Mouse (Mus musculus) heart, embryonic 15.5 days (tissue): ENCODE data around the gene Klhl10. TPM values are rescaled to one million over a fixed set of nuclear protein-coding genes. Genes with fewer than 3 reads are reported as not detected.

ENCODE experiments used
- ATAC-seq: fragments of 200-750 bp; cut with Nextera tagmentation; replicated peaks from 2 replicates; pipeline ENCODE4 v1.8.0; 2017; ENCODE audit warnings: low read depth, moderate TSS enrichment; ENCODE audit not compliant: insufficient number of reproducible peaks, insufficient read depth, low FRiP score
- H3K27ac ChIP-seq: fragments of 300-500 bp; sonication (generic); 2 replicates; pipeline ENCODE4 v1.5.1; 2015; ENCODE audit warnings: mild to moderate bottlenecking, inconsistent platforms
- H3K27me3 ChIP-seq: fragments of 300-500 bp; sonication (generic); 2 replicates; pipeline ENCODE4 v1.6.1; 2015; ENCODE audit warnings: inconsistent platforms
- H3K36me3 ChIP-seq: fragments of 300-500 bp; sonication (generic); 2 replicates; pipeline ENCODE4 v1.6.1; 2015; ENCODE audit warnings: mild to moderate bottlenecking, inconsistent platforms
- H3K4me1 ChIP-seq: fragments of 300-500 bp; sonication (generic); replicated peaks from 2 replicates; pipeline ENCODE4 v1.6.1; 2015; ENCODE audit warnings: inconsistent platforms
- H3K4me2 ChIP-seq: fragments of 300-500 bp; sonication (generic); 2 replicates; pipeline ENCODE4 v1.6.1; 2015; ENCODE audit warnings: inconsistent platforms, mild to moderate bottlenecking, moderate library complexity
- H3K4me3 ChIP-seq: fragments of 300-500 bp; sonication (generic); 2 replicates; pipeline ENCODE4 v1.5.1; 2015; ENCODE audit warnings: mild to moderate bottlenecking, inconsistent platforms
- H3K9ac ChIP-seq: fragments of 300-500 bp; sonication (generic); 2 replicates; pipeline ENCODE4 v1.6.1; 2015; ENCODE audit warnings: mild to moderate bottlenecking, inconsistent platforms
- H3K9me3 ChIP-seq: fragments of 300-500 bp; sonication (generic); replicated peaks from 2 replicates; pipeline ENCODE4 v1.6.1; 2016; ENCODE audit warnings: inconsistent platforms
- WGBS: fragments of 180-500 bp; shearing (Covaris S2); methylation state at CpG from one replicate; pipeline ENCODE4 v1.1.7; 2015; ENCODE audit warnings: mixed read lengths; 5-methylcytosine and 5-hydroxymethylcytosine counted together
- microRNA-seq: library from miRNA; unstranded; fragments of <30 nt; microRNA quantifications from one replicate; pipeline ENCODE4, GENCODE M21; 2016
- polyA plus RNA-seq: library from polyadenylated mRNA; unstranded; fragments of >200 nt; fragmentation: Nextera tagmentation; extraction: Ambion mirVana; gene quantifications from 2 replicates; pipeline ENCODE4 v1.2.1, GENCODE M21; 2015

The Klhl10 gene
- polyA plus RNA-seq, 1 experiment from 2014 or later = 0.33 TPM

DNA sequence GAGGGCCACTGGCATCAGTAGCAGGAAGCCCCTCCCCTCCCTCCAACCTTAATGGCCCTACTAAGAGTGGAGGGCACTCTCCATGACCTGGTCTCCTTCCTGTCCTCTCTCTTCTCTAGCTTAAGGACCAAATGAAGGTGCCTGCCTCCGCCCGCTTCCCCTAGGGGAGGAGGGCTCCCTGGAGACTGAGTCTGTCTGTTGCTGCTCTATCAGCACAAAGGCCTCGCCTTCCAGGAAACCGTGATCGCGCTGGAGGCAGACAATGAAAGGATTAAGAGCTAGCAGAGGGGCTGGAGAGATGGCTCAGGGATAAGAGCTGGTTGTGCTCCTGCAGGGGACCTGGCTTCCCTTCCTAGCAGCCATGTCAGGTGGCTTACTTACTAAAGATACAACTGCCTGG is 59.6 kb downstream of the Klhl10 start:
- Histone ChIP-seq H3K27me3 (no peaks in the 10 kb centered on the region), H3K36me3 (peaks cover 71% of the 10 kb centered on the region), H3K4me1 (no peaks in the 10 kb centered on the region), H3K27ac (no peak overlapping the region), H3K9ac (no peak overlapping the region), H3K9me3 (no peaks in the 10 kb centered on the region), H3K4me2 (no peak overlapping the region), H3K4me3 (no peak overlapping the region)
- 43% methylated on average over 6 of the region's 6 CpGs for WGBS
- ATAC-seq = no peak

DNA sequence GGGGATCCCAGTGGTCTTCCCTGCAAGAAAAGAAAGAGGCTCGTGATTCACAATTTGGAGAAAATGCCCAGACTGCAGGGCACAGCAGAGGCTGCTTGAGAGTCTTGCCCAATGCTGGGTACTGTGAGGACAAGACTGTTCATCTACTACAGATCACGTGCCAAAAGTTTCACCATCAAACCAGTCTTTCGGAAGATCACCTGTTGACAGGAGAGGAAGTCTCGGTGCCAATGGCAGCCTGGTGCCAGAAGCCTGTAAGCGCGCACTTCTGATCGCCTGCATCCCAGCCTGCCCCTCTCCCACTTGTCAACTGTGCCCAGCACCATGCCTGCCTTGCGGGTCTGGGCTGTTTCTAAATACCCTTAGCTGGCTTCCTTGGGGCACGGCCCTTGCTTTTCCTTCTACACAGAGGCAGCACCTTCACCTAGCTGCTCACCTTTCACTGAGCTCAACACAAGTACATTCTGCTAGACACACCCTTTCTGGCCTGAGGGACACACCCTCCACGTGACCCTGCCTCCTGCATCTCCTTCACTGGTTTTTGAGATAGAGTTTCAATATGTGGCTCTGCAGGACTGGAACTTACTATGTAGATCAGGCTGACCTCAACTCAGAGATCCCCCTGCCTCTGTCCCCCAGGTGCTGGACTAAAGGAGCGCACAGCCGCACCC is 63.4 kb downstream of the Klhl10 start:
- no peak for ATAC-seq
- WGBS = 95% methylated on average over 12 of the region's 12 CpGs
- H3K9ac ChIP-seq = no peak overlapping the region
- H3K27ac ChIP-seq = no peak overlapping the region
- H3K9me3 ChIP-seq = no peaks in the 10 kb centered on the region
- no peaks in the 10 kb centered on the region for H3K4me1 ChIP-seq
- H3K4me2 ChIP-seq = no peak overlapping the region
- peaks cover 78% of the 10 kb centered on the region for H3K36me3 ChIP-seq
- H3K27me3 ChIP-seq = no peaks in the 10 kb centered on the region
- no peak overlapping the region for H3K4me3 ChIP-seq

DNA sequence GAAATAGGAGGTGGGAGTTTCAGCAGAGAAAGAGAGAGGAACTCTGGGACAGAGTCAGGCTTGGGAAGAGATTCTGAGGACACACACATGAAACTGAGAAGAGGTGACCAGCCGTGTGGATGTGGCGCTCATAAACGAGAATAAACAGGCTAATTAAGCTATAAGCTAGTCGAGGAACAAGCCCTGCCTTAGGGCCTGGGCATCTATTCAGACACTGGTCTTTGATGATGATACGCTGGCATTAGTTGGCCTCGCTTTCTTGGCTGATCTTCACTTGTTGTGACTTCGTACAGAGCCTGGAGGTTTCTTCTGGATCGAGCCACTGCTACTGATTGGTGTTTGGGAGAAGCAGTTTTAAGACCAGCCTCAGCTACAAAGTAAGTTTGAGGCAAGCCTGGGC is 64.3 kb downstream of the Klhl10 start:
- ATAC-seq = no peak
- WGBS = 93% methylated on average over 8 of the region's 8 CpGs
- Histone ChIP-seq H3K4me2 (no peak overlapping the region), H3K9ac (no peak overlapping the region), H3K9me3 (no peaks in the 10 kb centered on the region), H3K27ac (no peak overlapping the region), H3K4me3 (no peak overlapping the region), H3K36me3 (peaks cover 81% of the 10 kb centered on the region), H3K27me3 (no peaks in the 10 kb centered on the region), H3K4me1 (no peaks in the 10 kb centered on the region)

Small RNAs within 50 kb of the gene (microRNA-seq; reads per million reads assigned to microRNA genes)
- gene Gm27374 (not detected), gene Mir7116 (not detected)

Other genes starting within 250 kb of the Klhl10 start
- not detected in 2 replicates for gene Krt9, start 248.7 kb upstream of the Klhl10 start, polyA plus RNA-seq
- 3.0 and 4.8 TPM in 2 replicates for gene Krt14, start 234.4 kb upstream of the Klhl10 start, polyA plus RNA-seq
- gene Krt16, start 193.0 kb upstream of the Klhl10 start, polyA plus RNA-seq = 0.27 TPM in 1 of 2 replicates, not detected in the other
- gene Krt17, start 180.9 kb upstream of the Klhl10 start, polyA plus RNA-seq = 5.2 and 42.7 TPM in 2 replicates
- not detected in 2 replicates for gene Krt42, start 172.0 kb upstream of the Klhl10 start, polyA plus RNA-seq
- 1,413 and 1,738 TPM in 2 replicates for gene Eif1, start 122.0 kb upstream of the Klhl10 start, polyA plus RNA-seq
- not detected in 2 replicates for gene Gast, start 107.5 kb upstream of the Klhl10 start, polyA plus RNA-seq
- 5.3 and 7.7 TPM in 2 replicates for gene Hap1, start 85.8 kb upstream of the Klhl10 start, polyA plus RNA-seq
- gene Jup, start 44.2 kb upstream of the Klhl10 start, polyA plus RNA-seq = 117 and 140 TPM in 2 replicates
- gene P3h4, start 27.1 kb upstream of the Klhl10 start, polyA plus RNA-seq = 48.3 and 63.1 TPM in 2 replicates
- gene Fkbp10, start 26.2 kb upstream of the Klhl10 start, polyA plus RNA-seq = 86.3 and 119 TPM in 2 replicates
- gene Nt5c3b, start 109 bp upstream of the Klhl10 start, polyA plus RNA-seq = 90.2 and 104 TPM in 2 replicates
- gene Klhl11, start 30.8 kb downstream of the Klhl10 start, polyA plus RNA-seq = 6.9 and 8.7 TPM in 2 replicates
- 49.5 and 76.6 TPM in 2 replicates for gene Acly, start 86.1 kb downstream of the Klhl10 start, polyA plus RNA-seq
- gene Ttc25, start 103.7 kb downstream of the Klhl10 start, polyA plus RNA-seq = 0.66 TPM in 2 replicates
- 17.4 and 27.6 TPM in 2 replicates for gene Cnp, start 133.0 kb downstream of the Klhl10 start, polyA plus RNA-seq
- gene Nkiras2, start 177.3 kb downstream of the Klhl10 start, polyA plus RNA-seq = 59.8 and 70.3 TPM in 2 replicates
- gene Dnajc7, start 178.3 kb downstream of the Klhl10 start, polyA plus RNA-seq = 184 and 206 TPM in 2 replicates